Mouse (Mus musculus): Measurements from ENCODE around the gene Slc18a3. TPM values are rescaled to one million over a fixed set of nuclear protein-coding genes. Genes with fewer than 3 reads are reported as not detected.

Gene Slc18a3
- total and polyA plus RNA-seq, 3 experiments: not detected

- no peaks in the 10 kb centered on the region for H3K4me1 ChIP-seq (ENCODE audit: insufficient read depth, low read depth, low read length)
- no peak for DNase-seq (ENCODE audit: low spot score)
- H3K36me3 ChIP-seq (replicated peaks): no peaks in the 10 kb centered on the region
- TF ChIP-seq CTCF (IDR thresholded peaks at IDR 0.05; ENCODE audit: low read depth, low read length) (no peak), GATA2 (IDR thresholded peaks at IDR 0.05; ENCODE audit: borderline replicate concordance, low read depth, low read length) (no peak), GATA1 (IDR thresholded peaks at IDR 0.05; ENCODE audit: borderline replicate concordance, low read length) (no peak), TAL1 (conservative IDR thresholded peaks at IDR 0.05; ENCODE audit: low read depth, low read length) (no peak), POLR2AphosphoS5 (IDR thresholded peaks at IDR 0.05; ENCODE audit: insufficient replicate concordance, low read depth, low read length) (no peak)
- H3K27me3 ChIP-seq (ENCODE audit: insufficient read depth, low read length): no peaks in the 10 kb centered on the region; the same call in 1 of the 2 replicates
- ATAC-seq (ENCODE audit: extremely low read depth, insufficient number of reproducible peaks, low FRiP score, poor library complexity, severe bottlenecking): no peak
- H3K4me3 ChIP-seq (ENCODE audit: low read depth, low read length): no peak overlapping the region
- H3K9me3 ChIP-seq (replicated peaks): peaks cover 32% of the 10 kb centered on the region
Measured at GRCm38 (mm10) chr14:32465506-32465870, 838 bp upstream of the Slc18a3 start.

GRCm38 (mm10) chr14:32463211-32464040 is 1.2 kb downstream of the Slc18a3 start:
- H3K4me1 ChIP-seq (ENCODE audit: insufficient read depth, low read depth, low read length): no peaks in the 10 kb centered on the region
- no peaks in the 10 kb centered on the region for H3K36me3 ChIP-seq (replicated peaks)
- TF ChIP-seq POLR2AphosphoS5 (IDR thresholded peaks at IDR 0.05; ENCODE audit: insufficient replicate concordance, low read depth, low read length): no peak
- TF ChIP-seq TAL1 (conservative IDR thresholded peaks at IDR 0.05; ENCODE audit: low read depth, low read length): no peak
- TF ChIP-seq GATA1 (IDR thresholded peaks at IDR 0.05; ENCODE audit: borderline replicate concordance, low read length): no peak
- TF ChIP-seq GATA2 (IDR thresholded peaks at IDR 0.05; ENCODE audit: borderline replicate concordance, low read depth, low read length): no peak
- TF ChIP-seq CTCF (IDR thresholded peaks at IDR 0.05; ENCODE audit: low read depth, low read length): no peak
- H3K4me3 ChIP-seq (ENCODE audit: low read depth, low read length): peak overlapping the region; percentile 0; the same call in 1 of the 2 replicates
- ATAC-seq (ENCODE audit: extremely low read depth, insufficient number of reproducible peaks, low FRiP score, poor library complexity, severe bottlenecking): no peak
- H3K27me3 ChIP-seq (ENCODE audit: insufficient read depth, low read length): no peaks in the 10 kb centered on the region; the same call in 1 of the 2 replicates
- no peak for DNase-seq (ENCODE audit: low spot score)
- peaks cover 32% of the 10 kb centered on the region for H3K9me3 ChIP-seq (replicated peaks)

GRCm38 (mm10) chr14:32452552-32452951 is 12.1 kb downstream of the Slc18a3 start:
- Histone ChIP-seq H3K36me3 (replicated peaks) (no peaks in the 10 kb centered on the region), H3K4me1 (ENCODE audit: insufficient read depth, low read depth, low read length) (no peaks in the 10 kb centered on the region), H3K4me3 (ENCODE audit: low read depth, low read length) (no peak overlapping the region), H3K27me3 (ENCODE audit: insufficient read depth, low read length) (no peaks in the 10 kb centered on the region; the same call in 1 of the 2 replicates), H3K9me3 (replicated peaks) (no peaks in the 10 kb centered on the region)
- DNase-seq (ENCODE audit: low spot score) (no peak), ATAC-seq (ENCODE audit: extremely low read depth, insufficient number of reproducible peaks, low FRiP score, poor library complexity, severe bottlenecking) (no peak)
- TF ChIP-seq POLR2AphosphoS5 (IDR thresholded peaks at IDR 0.05; ENCODE audit: insufficient replicate concordance, low read depth, low read length): no peak
- TF ChIP-seq TAL1 (conservative IDR thresholded peaks at IDR 0.05; ENCODE audit: low read depth, low read length): no peak
- TF ChIP-seq GATA1 (IDR thresholded peaks at IDR 0.05; ENCODE audit: borderline replicate concordance, low read length): no peak
- no peak for TF ChIP-seq CTCF (IDR thresholded peaks at IDR 0.05; ENCODE audit: low read depth, low read length)
- TF ChIP-seq GATA2 (IDR thresholded peaks at IDR 0.05; ENCODE audit: borderline replicate concordance, low read depth, low read length): no peak

- Histone ChIP-seq H3K4me1 (ENCODE audit: insufficient read depth, low read depth, low read length) (no peaks in the 10 kb centered on the region), H3K4me3 (ENCODE audit: low read depth, low read length) (no peak overlapping the region), H3K9me3 (replicated peaks) (no peaks in the 10 kb centered on the region), H3K36me3 (replicated peaks) (no peaks in the 10 kb centered on the region), H3K27me3 (ENCODE audit: insufficient read depth, low read length) (no peaks in the 10 kb centered on the region; the same call in none of the 2 replicates)
- no peak for DNase-seq (ENCODE audit: low spot score)
- no peak for ATAC-seq (ENCODE audit: extremely low read depth, insufficient number of reproducible peaks, low FRiP score, poor library complexity, severe bottlenecking)
- TF ChIP-seq GATA2 (IDR thresholded peaks at IDR 0.05; ENCODE audit: borderline replicate concordance, low read depth, low read length): no peak
- TF ChIP-seq CTCF (IDR thresholded peaks at IDR 0.05; ENCODE audit: low read depth, low read length): no peak
- no peak for TF ChIP-seq POLR2AphosphoS5 (IDR thresholded peaks at IDR 0.05; ENCODE audit: insufficient replicate concordance, low read depth, low read length)
- TF ChIP-seq GATA1 (IDR thresholded peaks at IDR 0.05; ENCODE audit: borderline replicate concordance, low read length): no peak
- TF ChIP-seq TAL1 (conservative IDR thresholded peaks at IDR 0.05; ENCODE audit: low read depth, low read length): no peak
Measured at GRCm38 (mm10) chr14:32446989-32447388, 17.7 kb downstream of the Slc18a3 start.

- Histone ChIP-seq H3K27me3 (ENCODE audit: insufficient read depth, low read length) (no peaks in the 10 kb centered on the region; the same call in 1 of the 2 replicates), H3K4me1 (ENCODE audit: insufficient read depth, low read depth, low read length) (no peaks in the 10 kb centered on the region), H3K9me3 (replicated peaks) (no peaks in the 10 kb centered on the region), H3K4me3 (ENCODE audit: low read depth, low read length) (no peak overlapping the region), H3K36me3 (replicated peaks) (no peaks in the 10 kb centered on the region)
- ATAC-seq (ENCODE audit: extremely low read depth, insufficient number of reproducible peaks, low FRiP score, poor library complexity, severe bottlenecking) (no peak), DNase-seq (ENCODE audit: low spot score) (no peak)
- TF ChIP-seq TAL1 (conservative IDR thresholded peaks at IDR 0.05; ENCODE audit: low read depth, low read length): no peak
- TF ChIP-seq CTCF (IDR thresholded peaks at IDR 0.05; ENCODE audit: low read depth, low read length): no peak
- TF ChIP-seq GATA2 (IDR thresholded peaks at IDR 0.05; ENCODE audit: borderline replicate concordance, low read depth, low read length): no peak
- no peak for TF ChIP-seq GATA1 (IDR thresholded peaks at IDR 0.05; ENCODE audit: borderline replicate concordance, low read length)
- TF ChIP-seq POLR2AphosphoS5 (IDR thresholded peaks at IDR 0.05; ENCODE audit: insufficient replicate concordance, low read depth, low read length): no peak
Measured at GRCm38 (mm10) chr14:32443446-32443845, 21.2 kb downstream of the Slc18a3 start.

GRCm38 (mm10) chr14:32439744-32440143 is 24.9 kb downstream of the Slc18a3 start:
- Histone ChIP-seq H3K4me1 (ENCODE audit: insufficient read depth, low read depth, low read length) (no peaks in the 10 kb centered on the region), H3K36me3 (replicated peaks) (no peaks in the 10 kb centered on the region), H3K4me3 (ENCODE audit: low read depth, low read length) (no peak overlapping the region), H3K9me3 (replicated peaks) (no peaks in the 10 kb centered on the region), H3K27me3 (ENCODE audit: insufficient read depth, low read length) (peaks cover 4% of the 10 kb centered on the region; the same call in 1 of the 2 replicates)
- ATAC-seq (ENCODE audit: extremely low read depth, insufficient number of reproducible peaks, low FRiP score, poor library complexity, severe bottlenecking) (no peak), DNase-seq (ENCODE audit: low spot score) (no peak)
- no peak for TF ChIP-seq GATA2 (IDR thresholded peaks at IDR 0.05; ENCODE audit: borderline replicate concordance, low read depth, low read length)
- TF ChIP-seq TAL1 (conservative IDR thresholded peaks at IDR 0.05; ENCODE audit: low read depth, low read length): no peak
- TF ChIP-seq CTCF (IDR thresholded peaks at IDR 0.05; ENCODE audit: low read depth, low read length): no peak
- TF ChIP-seq GATA1 (IDR thresholded peaks at IDR 0.05; ENCODE audit: borderline replicate concordance, low read length): no peak
- no peak for TF ChIP-seq POLR2AphosphoS5 (IDR thresholded peaks at IDR 0.05; ENCODE audit: insufficient replicate concordance, low read depth, low read length)

Data from G1E (cell line).